Mouse (Mus musculus) adipose tissue, adult 10 weeks (tissue): ENCODE results near the gene Slmap. TPM values are rescaled to one million over a fixed set of nuclear protein-coding genes. Genes with fewer than 3 reads are reported as not detected.

Source experiments
- polyA plus RNA-seq: library from polyadenylated mRNA; stranded (reverse); fragments of 350-450 nt; fragmentation: Illumina TruSeq; extraction: RNeasy Lipid Tissue Mini Kit (QIAGEN cat#74804); gene quantifications from one replicate; pipeline ENCODE4 v1.2.3, GENCODE M21; 2014; ENCODE audit warnings: low read depth, low replicate concordance

Slmap gene
- 69.1 TPM for polyA plus RNA-seq

GRCm38 (mm10) chr14:26534757-26535479, at the start of gene Slmap:
Gene Slmap (minus strand): TSS chr14:26534931.

GRCm38 (mm10) chr14:26573556-26573955, 38.8 kb upstream of the Slmap start, which contains the start of gene Dennd6a:
Gene Dennd6a (plus strand): TSS chr14:26573856.

Other genes with a start within 250 kb of the Slmap start
- gene Dennd6a, start 38.9 kb upstream of the Slmap start, polyA plus RNA-seq: 17.3 TPM
- gene Arf4, start 103.1 kb upstream of the Slmap start, polyA plus RNA-seq: 215 TPM
- 4.1 TPM for gene Pde12, start 135.0 kb upstream of the Slmap start, polyA plus RNA-seq
- gene Dnah12, start 158.3 kb upstream of the Slmap start, polyA plus RNA-seq: 1.1 TPM